Mouse (Mus musculus) testis, adult 2 months (tissue): ENCODE results near the gene C2.

Experiments
- CTCF ChIP-seq: fragments of 200-500 bp; IDR thresholded peaks from 2 replicates; pipeline ENCODE4 v1.5.1; 2012; ENCODE audit warnings: low read depth, mild to moderate bottlenecking, inconsistent platforms, low read length, moderate library complexity; ENCODE audit not compliant: control insufficient read depth, insufficient read depth, insufficient replicate concordance
- POLR2A ChIP-seq: fragments of 200-500 bp; IDR thresholded peaks from 2 replicates; pipeline ENCODE4 v1.6.1; 2012; ENCODE audit warnings: low read depth, mild to moderate bottlenecking, inconsistent platforms, low read length, moderate library complexity; ENCODE audit not compliant: control insufficient read depth

DNA sequence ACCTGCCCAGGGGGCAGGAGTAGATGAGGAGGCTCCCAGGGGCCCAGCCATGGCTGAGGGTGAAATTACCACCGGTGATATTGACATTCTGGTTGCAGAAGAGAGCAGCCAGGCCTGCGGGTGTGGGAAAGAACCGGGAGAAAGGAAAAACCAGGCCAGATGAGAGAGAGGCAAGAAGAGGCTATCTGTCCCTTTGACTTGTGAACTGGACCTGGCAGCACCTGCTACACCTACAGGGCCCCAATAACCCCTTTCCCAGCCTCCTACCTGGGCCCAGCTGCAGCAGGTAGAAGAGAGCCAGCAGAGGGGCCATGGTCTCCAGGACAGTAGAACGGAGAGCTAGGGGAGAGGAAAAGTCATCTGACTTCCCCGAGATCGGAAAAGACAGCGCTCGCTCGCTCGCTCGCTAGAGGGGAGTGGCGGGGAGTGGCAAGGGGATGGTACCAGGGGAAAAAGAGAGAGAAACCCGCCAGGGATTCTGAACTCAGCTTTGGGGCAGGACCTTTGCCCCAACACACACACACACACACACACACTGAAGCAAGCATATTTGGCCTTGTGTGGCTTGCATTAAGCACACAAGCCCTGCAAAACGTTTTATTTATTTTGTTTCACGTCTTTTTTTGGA lies 16.3 kb downstream of the C2 start, which contains the start of gene Gm20547:
- TF ChIP-seq CTCF (no peak), POLR2A (no peak)
